Mouse (Mus musculus) midbrain, embryonic 12.5 days (tissue): ENCODE results near the gene Lce1h. TPM values are rescaled to one million over a fixed set of nuclear protein-coding genes. Genes with fewer than 3 reads are reported as not detected.

Source experiments
- polyA plus RNA-seq: library from polyadenylated mRNA; unstranded; fragments of >200 nt; fragmentation: Nextera tagmentation; extraction: Ambion mirVana; gene quantifications from 2 replicates; pipeline ENCODE4 v1.2.1, GENCODE M21; 2016

Lce1h gene
- polyA plus RNA-seq, 1 experiment from 2014 or later = not detected

Other genes starting within 250 kb of the Lce1h start
- not detected in 2 replicates for gene 2310046K23Rik, start 230.6 kb downstream of the Lce1h start, polyA plus RNA-seq
- not detected in 2 replicates for gene Ivl, start 191.3 kb downstream of the Lce1h start, polyA plus RNA-seq
- gene Smcp, start 176.1 kb downstream of the Lce1h start, polyA plus RNA-seq = not detected in 2 replicates
- gene 2210017I01Rik, start 157.6 kb downstream of the Lce1h start, polyA plus RNA-seq = not detected in 2 replicates
- not detected in 2 replicates for gene Lce6a, start 143.4 kb downstream of the Lce1h start, polyA plus RNA-seq
- not detected in 2 replicates for gene Lce1a1, start 116.8 kb downstream of the Lce1h start, polyA plus RNA-seq
- not detected in 2 replicates for gene Lce1b, start 108.1 kb downstream of the Lce1h start, polyA plus RNA-seq
- not detected in 2 replicates for gene Lce1a2, start 94.8 kb downstream of the Lce1h start, polyA plus RNA-seq
- not detected in 2 replicates for gene Lce1c, start 85.8 kb downstream of the Lce1h start, polyA plus RNA-seq
- not detected in 2 replicates for gene Lce1d, start 77.9 kb downstream of the Lce1h start, polyA plus RNA-seq
- not detected in 2 replicates for gene Lce1e, start 56.0 kb downstream of the Lce1h start, polyA plus RNA-seq
- not detected in 2 replicates for gene Lce1f, start 44.7 kb downstream of the Lce1h start, polyA plus RNA-seq
- gene Gm38119, start 26.0 kb downstream of the Lce1h start, polyA plus RNA-seq = not detected in 2 replicates
- not detected in 2 replicates for gene Lce1g, start 12.7 kb downstream of the Lce1h start, polyA plus RNA-seq
- not detected in 2 replicates for gene Lce1i, start 13.8 kb upstream of the Lce1h start, polyA plus RNA-seq
- not detected in 2 replicates for gene Lce1j, start 25.4 kb upstream of the Lce1h start, polyA plus RNA-seq
- gene Lce1k, start 42.8 kb upstream of the Lce1h start, polyA plus RNA-seq = not detected in 2 replicates
- not detected in 2 replicates for gene Kprp, start 62.2 kb upstream of the Lce1h start, polyA plus RNA-seq
- gene Lce1l, start 86.2 kb upstream of the Lce1h start, polyA plus RNA-seq = not detected in 2 replicates
- gene 2310050C09Rik, start 105.2 kb upstream of the Lce1h start, polyA plus RNA-seq = not detected in 2 replicates
- not detected in 2 replicates for gene Lce3a, start 161.2 kb upstream of the Lce1h start, polyA plus RNA-seq
- gene Lce3b, start 167.9 kb upstream of the Lce1h start, polyA plus RNA-seq = not detected in 2 replicates
- gene Lce3c, start 179.4 kb upstream of the Lce1h start, polyA plus RNA-seq = not detected in 2 replicates
- gene Lce3d, start 192.3 kb upstream of the Lce1h start, polyA plus RNA-seq = not detected in 2 replicates
- not detected in 2 replicates for gene Lce3e, start 202.0 kb upstream of the Lce1h start, polyA plus RNA-seq
- gene Lce3f, start 227.2 kb upstream of the Lce1h start, polyA plus RNA-seq = not detected in 2 replicates